8 mouse cellular contexts compared by ENCODE assay signal in genomic region chr10:61492040-61492439, GRCm38 (mm10). TPM values are rescaled to one million over a fixed set of nuclear protein-coding genes. Genes with fewer than 3 reads are reported as not detected.
A peak's percentile ranks its signal among the peaks of the same experiment; 100 is the strongest.
DNase-seq lines count a peak whose midpoint lies in the region; ATAC-seq lines count a peak whose summit lies in the region.

No protein-coding gene starts in this region.

- 0 out of 2 replicates have a peak overlapping the region, but pooled peaks have one; percentile 9 for H3K4me2 ChIP-seq in hindbrain, embryonic 15.5 days

- no peak overlapping the region for H3K4me3 ChIP-seq in hindbrain, embryonic 15.5 days

- ATAC-seq in hindbrain, embryonic 15.5 days (ENCODE audit: low FRiP score, low read depth): no peak; the same call in 1 of the 2 replicates
- ATAC-seq in megakaryocyte, adult 5-6 weeks (ENCODE audit: poor library complexity, severe bottlenecking): peak; percentile 97

- no peak overlapping the region for H3K9ac ChIP-seq in hindbrain, embryonic 15.5 days

- no peaks in the 10 kb centered on the region for H3K9me3 ChIP-seq in hindbrain, embryonic 15.5 days

- no peaks in the 10 kb centered on the region for H3K36me3 ChIP-seq in hindbrain, embryonic 15.5 days

- WGBS in hindbrain, embryonic 15.5 days: 8% methylated on average over 11 of the region's 11 CpGs

- no peaks in the 10 kb centered on the region for H3K27me3 ChIP-seq in hindbrain, embryonic 15.5 days

- peak; percentile 93 for DNase-seq in R1 (ENCODE audit: low read depth, low spot score)
- peak; percentile 78 to 86 for DNase-seq in cerebellum, postnatal 25 days
- peak; percentile 71 to 77 for DNase-seq in frontal cortex, postnatal 36 days (ENCODE audit: low spot score in 2 of 2)
- peak; percentile 60 to 74 for DNase-seq in layer of hippocampus, postnatal 36 days
- peak; percentile 84 for DNase-seq in right cerebral cortex, postnatal 14 days
- peak; percentile 80 for DNase-seq in urinary bladder, postnatal 25 days (ENCODE audit: low spot score)

- H3K4me1 ChIP-seq in hindbrain, embryonic 15.5 days (replicated peaks): peaks cover 13% of the 10 kb centered on the region

- H3K27ac ChIP-seq in hindbrain, embryonic 15.5 days (replicated peaks): no peak overlapping the region

RNA-seq across cellular contexts. Expression of gene Lrrc20, which starts 16.4 kb away (rescaled TPM):
- polyA plus RNA-seq in hindbrain, embryonic 15.5 days (2015; fragmentation: Nextera tagmentation; extraction: Ambion mirVana): 15.6 and 17.8 TPM in 2 replicates
- 10 to 100 TPM; 21.2 to 24.1 TPM for total RNA-seq in layer of hippocampus, postnatal 36 days (2021)
- 6.6 and 6.7 TPM in 2 replicates for total RNA-seq in megakaryocyte, adult 5-6 weeks (2015)
- 6.9 and 7.0 TPM in 2 replicates for total RNA-seq in megakaryocyte, adult 5-6 weeks (2017)

RNA-seq across cellular contexts. Expression of gene Eif4ebp2, which starts 39.6 kb away (rescaled TPM):
- polyA plus RNA-seq in hindbrain, embryonic 15.5 days (2015; fragmentation: Nextera tagmentation; extraction: Ambion mirVana): 55.7 and 56.2 TPM in 2 replicates
- total RNA-seq in layer of hippocampus, postnatal 36 days (2021): 10 to 100 TPM; 56.1 to 56.8 TPM
- total RNA-seq in megakaryocyte, adult 5-6 weeks (2015): 159 and 179 TPM in 2 replicates
- total RNA-seq in megakaryocyte, adult 5-6 weeks (2017): 13.0 and 17.5 TPM in 2 replicates
